Mouse (Mus musculus) retina, embryonic 14.5 days (tissue): ENCODE measurements at regions not wholly inside any gene's neighbourhood (a gene's known extent, or its start where the extent isn't known, plus 50 kb on each side); places are given as distances from the start of the nearest gene placed in this dataset.

Source experiments
- DNase-seq: peaks from one replicate; pipeline ENCODE4 v3.0.0-alpha.2; 2015; ENCODE audit warnings: low spot score

GRCm38 (mm10) chr7:79543231-79544071, 74.0 kb downstream of the Rhcg start:
- DNase-seq: no peak

DNA sequence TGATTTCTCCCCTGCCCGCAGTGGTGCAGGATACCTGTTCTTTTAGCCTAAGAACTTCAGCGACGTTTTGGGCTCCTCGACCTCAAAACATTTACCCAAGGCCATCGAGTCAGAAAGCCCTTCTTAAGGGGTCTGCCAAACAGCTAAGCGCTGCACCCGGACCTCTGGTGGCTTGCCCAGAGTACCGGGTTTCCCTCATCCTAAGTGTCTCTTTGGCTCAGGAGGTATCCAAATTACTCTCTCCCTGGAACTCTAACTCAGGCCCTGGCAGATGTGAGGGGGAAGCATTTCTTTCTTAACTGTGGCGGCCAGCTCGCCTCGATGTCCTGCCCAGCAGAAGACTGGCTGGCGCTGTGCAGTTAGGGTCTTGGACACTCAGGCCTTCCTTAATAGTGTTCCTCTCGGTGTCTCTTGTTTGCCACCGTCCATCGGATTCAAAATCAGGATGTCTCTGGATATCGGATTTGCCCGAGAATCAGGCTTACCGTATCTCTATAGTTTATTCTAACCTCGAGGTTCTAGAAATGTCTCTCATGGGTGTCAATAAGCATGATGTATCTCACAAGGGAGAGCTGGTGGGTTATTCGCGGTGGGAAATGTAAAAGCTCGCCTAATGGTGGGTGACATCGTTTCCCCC, 75.0 kb downstream of the Rhcg start:
- no peak for DNase-seq

DNA sequence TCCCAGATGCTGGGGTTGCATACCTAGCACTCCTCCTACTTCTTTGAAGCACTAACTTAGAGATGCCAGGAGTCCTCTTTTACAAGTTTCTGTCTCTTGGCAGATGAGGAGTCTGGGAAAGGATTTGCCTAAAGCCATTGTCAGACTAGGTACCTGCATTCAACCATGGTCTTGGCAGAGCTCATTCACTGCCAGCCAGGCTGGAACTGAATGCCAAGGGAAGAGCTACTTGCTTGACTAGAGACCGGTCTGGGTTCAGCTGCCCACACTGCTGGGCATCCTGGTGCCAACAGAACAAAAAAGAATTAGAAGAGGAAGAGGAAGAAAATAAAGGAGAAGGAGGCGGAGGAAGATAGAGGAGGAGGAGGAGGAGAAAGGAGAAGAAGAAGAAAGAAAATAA, 74.1 kb upstream of the Polg start:
- DNase-seq: no peak

- DNase-seq: no peak
These were observed 73.3 kb upstream of the Polg start for GRCm38 (mm10) chr7:79539426-79539825.

- no peak for DNase-seq
These were observed 70.0 kb upstream of the Polg start for GRCm38 (mm10) chr7:79536157-79536641.

DNA sequence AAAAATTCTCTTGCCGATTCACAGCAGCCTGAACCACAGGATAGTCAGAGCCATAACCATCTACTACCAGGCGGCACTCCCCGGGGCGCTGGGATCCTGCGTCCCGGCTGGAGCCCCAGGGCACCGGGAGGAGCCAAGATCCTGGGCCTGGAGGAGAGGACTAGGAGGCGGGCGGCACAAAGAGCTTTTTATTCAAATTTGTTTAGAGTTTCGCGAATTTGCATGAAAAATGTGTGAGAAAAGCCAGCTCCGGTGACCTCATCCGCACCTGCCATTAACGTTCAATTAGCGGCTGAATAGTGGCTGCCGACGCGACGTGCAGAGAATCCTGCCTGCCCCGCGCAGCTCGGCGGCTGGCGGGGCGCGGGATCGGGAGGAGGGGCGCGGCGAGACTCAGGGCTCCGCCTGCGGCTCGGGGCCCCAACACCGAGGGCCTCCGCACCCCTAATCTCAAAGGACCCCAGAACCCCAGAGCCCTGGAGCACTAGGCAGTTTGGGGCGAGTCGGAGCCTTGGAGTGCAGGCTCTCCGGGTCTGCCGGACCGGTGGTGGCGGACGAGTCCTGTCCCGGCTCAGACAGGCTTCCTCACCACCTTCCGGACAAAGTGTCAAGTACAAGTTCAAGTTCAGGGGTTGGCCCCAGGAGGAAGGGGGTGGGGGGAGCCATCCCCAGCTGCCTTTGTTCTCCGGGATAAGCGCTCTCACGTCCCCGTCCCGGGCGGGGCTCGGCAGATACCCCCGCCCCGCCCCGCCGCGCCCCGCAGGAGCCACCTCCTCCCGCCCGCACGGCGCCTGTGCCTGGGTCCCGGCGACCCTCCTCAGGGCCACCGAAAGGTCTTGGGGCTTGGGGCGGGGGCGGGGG, 69.3 kb upstream of the Polg start:
- DNase-seq: no peak

GRCm38 (mm10) chr7:79534819-79535218, 68.7 kb upstream of the Polg start:
- DNase-seq: no peak

DNA sequence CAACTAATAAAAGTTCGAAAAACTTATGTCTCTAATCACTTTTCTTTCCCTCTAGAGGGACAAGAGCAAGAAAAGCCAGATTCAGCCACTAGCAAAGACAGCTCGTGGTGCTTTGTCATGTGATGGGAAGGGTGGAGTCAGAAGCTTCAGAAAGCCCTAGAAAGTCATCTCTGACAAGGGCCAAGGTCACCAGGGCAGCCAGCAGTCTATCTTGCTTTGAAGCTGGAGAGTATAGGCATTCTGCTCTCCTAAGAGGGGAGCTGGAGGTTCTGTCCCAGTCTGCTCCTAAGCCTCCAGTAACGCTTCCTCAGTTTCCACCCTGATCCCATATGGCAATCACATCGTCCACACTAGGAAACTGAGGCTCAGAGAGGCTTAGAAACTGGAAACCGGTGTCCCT, 68.2 kb upstream of the Polg start:
- DNase-seq: no peak

GRCm38 (mm10) chr7:79532626-79533140, 66.5 kb upstream of the Polg start:
- DNase-seq: no peak

DNA sequence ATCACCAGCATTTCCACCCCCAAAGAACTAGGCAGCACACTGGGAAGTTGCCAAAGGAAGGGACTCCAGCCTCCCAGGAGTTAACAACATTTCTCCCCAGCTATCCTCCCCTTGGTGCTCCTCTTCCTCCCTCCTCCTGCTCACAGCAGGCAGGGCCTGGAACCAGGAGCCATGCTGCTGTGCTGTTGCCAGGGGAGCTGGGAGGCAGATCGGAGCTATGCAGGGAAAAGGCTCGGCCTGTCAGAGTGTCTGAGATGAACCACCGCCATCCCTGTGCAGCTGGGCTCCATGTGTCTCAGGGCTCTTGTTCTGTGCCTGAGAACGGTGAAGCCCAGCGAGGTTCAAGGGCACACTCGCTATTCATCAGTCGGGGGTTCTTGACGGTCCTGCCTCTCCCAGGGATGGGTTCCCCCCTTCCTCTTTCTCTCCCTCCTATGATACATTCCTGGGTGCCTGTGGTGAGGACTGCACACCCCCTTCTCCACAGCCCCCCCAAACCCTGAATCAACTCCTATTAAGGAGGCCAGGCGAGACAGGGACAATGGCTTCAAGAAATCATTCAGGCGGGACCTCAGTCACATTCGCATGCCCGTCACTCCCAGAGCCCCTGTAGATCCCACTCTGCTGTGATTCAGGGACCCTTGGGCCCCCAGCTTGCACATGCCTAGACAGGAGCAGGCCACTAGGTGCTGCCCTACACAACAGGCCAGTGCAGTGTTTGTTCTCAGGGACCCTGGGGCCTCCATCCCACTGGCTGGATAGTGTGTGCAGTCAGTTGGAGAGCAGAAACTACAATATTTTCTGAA, 65.6 kb upstream of the Polg start:
- DNase-seq: no peak

- no peak for DNase-seq
These were observed 65.0 kb upstream of the Polg start for GRCm38 (mm10) chr7:79531142-79531541.

- no peak for DNase-seq
These were observed 63.3 kb upstream of the Polg start for GRCm38 (mm10) chr7:79529480-79529879.

GRCm38 (mm10) chr7:79527984-79528383, 61.8 kb upstream of the Polg start:
- no peak for DNase-seq

DNA sequence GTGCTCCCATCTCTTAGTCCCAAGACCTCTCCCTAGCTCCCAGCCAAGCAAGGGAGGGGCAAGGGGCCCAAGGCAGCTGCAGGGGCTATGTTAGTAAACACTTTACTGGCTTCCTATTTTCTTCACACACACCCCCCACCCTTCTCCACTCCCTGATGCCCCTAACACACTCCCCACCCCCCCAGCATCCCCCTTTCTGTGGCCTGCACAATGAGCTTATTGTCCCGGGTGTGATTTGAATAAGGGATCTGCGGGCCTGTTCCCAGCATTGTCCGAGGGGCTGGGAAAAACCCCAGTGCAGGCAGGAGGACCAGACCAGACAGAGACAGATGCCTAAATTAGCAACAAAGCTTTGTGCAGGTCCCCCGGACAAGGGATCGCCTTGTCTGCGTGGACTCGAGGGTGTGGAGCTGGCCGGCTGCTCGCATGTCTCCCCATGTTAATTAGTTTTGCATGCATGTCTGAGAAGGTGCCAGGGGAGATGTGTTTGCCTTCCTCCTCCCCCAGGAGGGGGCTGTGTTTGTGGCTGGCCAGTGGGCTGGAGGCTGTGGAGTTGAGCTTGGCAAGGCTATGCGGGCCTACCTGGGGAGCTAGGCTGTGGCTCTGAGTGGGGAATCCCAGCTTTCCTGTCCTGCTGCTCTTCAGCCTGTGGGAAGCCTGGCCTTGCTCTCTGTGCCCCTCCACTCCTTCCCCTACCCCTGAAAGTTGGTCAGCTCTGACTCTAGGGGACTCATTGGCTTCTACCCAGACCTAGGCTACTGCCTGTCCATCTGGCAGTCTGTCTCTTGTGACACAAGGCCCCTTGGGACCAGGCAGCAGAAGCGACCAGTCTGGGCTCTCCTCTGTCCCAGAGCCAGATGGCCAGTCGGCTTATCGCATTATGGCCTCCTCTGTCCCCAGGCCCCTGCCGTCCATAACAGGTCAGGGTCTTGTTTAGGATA, 59.8 kb upstream of the Polg start:
- peak; percentile 67 for DNase-seq

DNA sequence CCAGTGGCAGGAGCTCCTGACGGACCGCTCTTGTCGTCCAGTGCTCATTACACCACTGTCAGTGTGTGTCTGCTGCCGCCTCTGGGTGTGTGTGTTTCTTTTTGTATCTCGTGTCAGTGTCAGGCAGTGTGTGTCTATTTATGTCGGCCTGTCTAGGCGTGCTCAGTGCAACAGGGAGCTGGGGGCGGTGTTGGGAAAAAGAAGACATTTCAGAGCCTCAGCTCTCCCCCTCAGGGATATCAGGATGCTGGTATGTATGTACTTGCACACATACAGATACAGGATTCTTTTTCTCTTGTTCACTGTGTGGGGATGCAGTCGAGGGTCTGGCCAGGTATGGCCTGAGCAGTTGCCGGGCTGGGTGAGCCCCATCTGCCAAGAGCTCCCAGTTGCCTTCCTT, 58.8 kb upstream of the Polg start:
- DNase-seq: no peak

- no peak for DNase-seq
These were observed 57.5 kb upstream of the Polg start for GRCm38 (mm10) chr7:79523696-79524095.

DNA sequence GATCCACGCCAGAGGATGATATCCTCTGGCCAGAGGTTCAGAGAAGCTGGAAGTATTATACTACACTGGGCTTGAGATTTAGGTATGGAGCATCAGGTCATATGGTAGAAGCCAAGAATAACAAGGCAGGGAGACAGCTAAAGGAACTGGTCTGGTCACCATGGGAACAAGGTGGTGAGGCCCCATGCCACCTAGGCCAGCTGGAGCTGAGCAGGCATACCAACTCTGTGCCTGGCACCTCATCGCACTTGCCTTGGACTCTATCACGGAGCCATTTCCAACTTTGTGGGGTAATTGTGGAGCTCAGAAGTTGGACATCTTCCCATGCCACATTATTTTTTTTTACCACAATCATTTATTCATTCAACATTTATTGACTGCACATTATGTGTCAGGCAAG, 55.9 kb upstream of the Polg start:
- no peak for DNase-seq

DNA sequence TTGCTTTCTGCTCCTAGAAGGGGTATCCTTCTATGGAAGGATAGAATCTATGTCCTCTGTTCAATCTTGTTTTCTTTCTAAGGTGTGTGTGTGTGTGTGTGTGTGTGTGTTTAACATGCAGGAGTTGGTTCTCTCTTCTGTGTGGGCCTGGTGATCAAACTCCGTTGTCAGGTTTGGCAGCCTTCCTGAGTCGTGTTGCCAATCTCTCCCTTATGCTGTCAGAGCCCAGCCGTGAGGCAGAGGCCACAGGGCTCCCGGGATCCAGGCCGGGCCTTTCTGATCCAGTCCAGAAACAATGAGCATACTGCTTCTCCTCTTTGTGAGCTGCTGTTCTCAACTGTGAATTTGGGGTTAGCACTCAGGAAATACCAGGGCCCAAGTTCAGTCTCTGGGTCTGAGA, 55.1 kb upstream of the Polg start:
- no peak for DNase-seq

- DNase-seq: peak; percentile 72
These were observed 54.1 kb upstream of the Polg start for GRCm38 (mm10) chr7:79520222-79520710.

DNA sequence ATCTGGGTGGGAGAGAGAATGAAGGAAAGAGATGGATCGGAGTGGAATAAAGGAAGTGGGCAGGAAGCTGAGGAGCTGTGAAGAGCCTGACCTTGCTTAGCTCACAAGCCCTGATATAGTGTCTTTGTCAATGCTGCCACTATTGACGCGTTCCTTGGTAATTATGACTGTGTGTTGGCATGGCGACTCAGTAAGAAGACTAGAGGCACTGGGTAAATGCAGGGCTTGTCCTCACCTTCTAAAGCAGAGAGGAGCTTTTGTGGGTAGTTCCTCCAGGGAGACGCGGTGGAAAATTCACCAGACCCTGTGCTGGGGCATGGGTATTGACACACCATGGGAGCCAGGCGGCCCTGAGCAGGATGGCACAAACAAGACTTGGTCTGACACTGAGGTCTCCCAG, 52.8 kb upstream of the Polg start:
- DNase-seq: no peak
